Mouse (Mus musculus): Measurements from ENCODE around the gene Hcn2.
"Not testable (repeated sequence)": the region's sequence is repeated elsewhere in the genome, so short reads cannot be mapped to it uniquely, and the experiment has no call there.

Hcn2 gene

GRCm38 (mm10) chr10:79688720-79689119 is 27.7 kb upstream of the Hcn2 start, which contains the start of gene Gzmm:
Gene Gzmm (plus strand): TSS chr10:79689020.
- DNase-seq: no peak

- no peak for DNase-seq
Measured at GRCm38 (mm10) chr10:79689178-79689577, 27.3 kb upstream of the Hcn2 start.

GRCm38 (mm10) chr10:79691986-79692548 is 24.4 kb upstream of the Hcn2 start:
- no peak for DNase-seq

GRCm38 (mm10) chr10:79693580-79694378 is 22.7 kb upstream of the Hcn2 start:
- no peak for DNase-seq

GRCm38 (mm10) chr10:79694379-79694655 is 22.1 kb upstream of the Hcn2 start:
- DNase-seq: no peak

- peak; percentile 72 to 74 for DNase-seq
Measured at GRCm38 (mm10) chr10:79695231-79696128, 21.0 kb upstream of the Hcn2 start.

- no peak for DNase-seq
Measured at GRCm38 (mm10) chr10:79696129-79696651, 20.2 kb upstream of the Hcn2 start.

- DNase-seq: no peak
Measured at GRCm38 (mm10) chr10:79697916-79698315, 18.5 kb upstream of the Hcn2 start.

GRCm38 (mm10) chr10:79698459-79698858 is 18.0 kb upstream of the Hcn2 start:
- no peak for DNase-seq

- no peak for DNase-seq
Measured at GRCm38 (mm10) chr10:79700676-79701075, 15.8 kb upstream of the Hcn2 start.

- no peak for DNase-seq
Measured at GRCm38 (mm10) chr10:79701443-79702129, 14.8 kb upstream of the Hcn2 start.

GRCm38 (mm10) chr10:79702970-79703369 is 13.5 kb upstream of the Hcn2 start:
- DNase-seq: not testable (repeated sequence)

GRCm38 (mm10) chr10:79703541-79703940 is 12.9 kb upstream of the Hcn2 start:
- DNase-seq: peak in 1 of 2 experiments; percentile 15

GRCm38 (mm10) chr10:79704065-79704969 is 12.1 kb upstream of the Hcn2 start, which contains the start of gene Bsg:
Gene Bsg (plus strand): TSS chr10:79704491.
- DNase-seq: peak; percentile 96 to 99

- peak in 1 of 2 experiments; percentile 17 for DNase-seq
Measured at GRCm38 (mm10) chr10:79704970-79705360, 11.5 kb upstream of the Hcn2 start.

GRCm38 (mm10) chr10:79705951-79706350 is 10.5 kb upstream of the Hcn2 start:
- peak in 1 of 2 experiments; percentile 11 for DNase-seq

- peak in 1 of 2 experiments; percentile 5 for DNase-seq
Measured at GRCm38 (mm10) chr10:79706406-79707094, 9.9 kb upstream of the Hcn2 start.

- no peak for DNase-seq
Measured at GRCm38 (mm10) chr10:79707162-79707561, 9.3 kb upstream of the Hcn2 start.

GRCm38 (mm10) chr10:79707759-79708158 is 8.7 kb upstream of the Hcn2 start:
- no peak for DNase-seq

GRCm38 (mm10) chr10:79708668-79709067 is 7.8 kb upstream of the Hcn2 start:
- no peak for DNase-seq

- DNase-seq: no peak
Measured at GRCm38 (mm10) chr10:79709307-79709706, 7.1 kb upstream of the Hcn2 start.

Measured in thymus, postnatal 36 days (tissue).